Comparison of ENCODE assay signal across 16 mouse cellular contexts in the genomic region with DNA sequence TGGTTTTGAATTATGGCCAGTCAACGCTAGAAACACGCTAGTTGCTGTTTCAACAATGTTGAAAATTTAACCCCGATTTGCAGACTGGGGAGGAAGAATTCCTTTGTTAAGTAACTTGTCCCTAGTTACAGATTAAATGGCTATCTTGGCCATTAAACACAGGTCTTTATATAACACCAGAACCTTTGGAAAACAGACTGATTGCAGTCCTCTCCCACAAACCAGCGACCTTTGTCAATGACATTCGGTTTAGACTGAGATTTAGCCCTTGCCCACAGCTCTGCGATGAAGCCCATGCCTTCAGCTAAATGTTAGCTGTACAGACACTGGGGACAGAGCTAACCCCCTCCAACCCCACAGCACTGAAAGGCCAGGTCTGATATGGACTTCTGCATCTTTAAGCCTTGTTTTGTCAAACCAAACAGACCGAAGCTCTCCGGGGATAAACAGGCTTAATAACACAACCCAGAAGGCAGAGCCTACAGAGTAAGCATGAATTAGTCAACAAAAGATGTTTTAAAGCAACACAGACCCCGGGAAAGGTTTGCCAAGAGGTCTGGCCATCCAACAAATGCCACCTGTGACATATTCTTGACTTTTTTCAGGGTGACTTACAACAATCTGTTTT.
A peak's percentile ranks its signal among the peaks of the same experiment; 100 is the strongest.
DNase-seq lines count a peak whose midpoint lies in the region; ATAC-seq and TF ChIP-seq lines count a peak whose summit lies in the region.
"Had no signal": no experiment of that assay in that cellular context is flagged by ENCODE, and none has a peak within 500 bp of the region (broad histone marks: within the 10 kb centered on the region; RNA-seq: fewer than 3 reads in every experiment).

No protein-coding gene starts in this region.

- no peak overlapping the region for H3K9ac ChIP-seq in hindbrain, embryonic 12.5 days
- H3K9ac ChIP-seq in hindbrain, embryonic 16.5 days (ENCODE audit: low read depth, low read length), result no peak overlapping the region
- no peak overlapping the region for H3K9ac ChIP-seq in midbrain, embryonic 12.5 days (replicated peaks)
- H3K9ac ChIP-seq in midbrain, embryonic 16.5 days (ENCODE audit: low read depth, low read length), result no peak overlapping the region
- no peak overlapping the region for H3K9ac ChIP-seq in kidney, embryonic 16.5 days (replicated peaks; ENCODE audit: low read length)
- no peak overlapping the region for H3K9ac ChIP-seq in forebrain, embryonic 12.5 days
- H3K9ac ChIP-seq: heart, embryonic 13.5 days; liver, embryonic 14.5 days had no signal

- peaks cover 30% of the 10 kb centered on the region for H3K36me3 ChIP-seq in hindbrain, embryonic 12.5 days
- H3K36me3 ChIP-seq in hindbrain, embryonic 16.5 days (ENCODE audit: control insufficient read depth, insufficient read depth, low read length), result peaks cover 14% of the 10 kb centered on the region
- peaks cover 21% of the 10 kb centered on the region for H3K36me3 ChIP-seq in midbrain, embryonic 12.5 days
- peaks cover 15% of the 10 kb centered on the region for H3K36me3 ChIP-seq in midbrain, embryonic 16.5 days (ENCODE audit: control insufficient read depth, insufficient read depth, low read length)
- peaks cover 29% of the 10 kb centered on the region for H3K36me3 ChIP-seq in kidney, embryonic 16.5 days (ENCODE audit: insufficient read depth, low read length)
- H3K36me3 ChIP-seq in forebrain, embryonic 12.5 days (replicated peaks), result peaks cover 34% of the 10 kb centered on the region

- ATAC-seq in hindbrain, embryonic 12.5 days (ENCODE audit: low FRiP score), result no peak
- ATAC-seq in hindbrain, embryonic 16.5 days, result no peak
- no peak for ATAC-seq in midbrain, embryonic 12.5 days (ENCODE audit: low FRiP score, low read depth)
- ATAC-seq in midbrain, embryonic 16.5 days, result no peak
- ATAC-seq in kidney, embryonic 16.5 days (ENCODE audit: low FRiP score, low TSS enrichment), result peak; percentile 84
- no peak for ATAC-seq in forebrain, embryonic 12.5 days (ENCODE audit: low FRiP score)
- ATAC-seq: lung, postnatal 0 days had no signal

- no peaks in the 10 kb centered on the region for H3K9me3 ChIP-seq in hindbrain, embryonic 12.5 days (replicated peaks)
- H3K9me3 ChIP-seq in hindbrain, embryonic 16.5 days (ENCODE audit: control insufficient read depth, low read length), result peaks cover 3% of the 10 kb centered on the region; the same call in 1 of the 2 replicates
- H3K9me3 ChIP-seq in midbrain, embryonic 12.5 days, result peaks cover 4% of the 10 kb centered on the region; the same call in 1 of the 2 replicates
- no peaks in the 10 kb centered on the region for H3K9me3 ChIP-seq in midbrain, embryonic 16.5 days (replicated peaks; ENCODE audit: control insufficient read depth, low read length, poor library complexity, severe bottlenecking)
- H3K9me3 ChIP-seq in kidney, embryonic 16.5 days (ENCODE audit: low read length), result peaks cover 4% of the 10 kb centered on the region; the same call in 1 of the 2 replicates
- H3K9me3 ChIP-seq in forebrain, embryonic 12.5 days, result 0 out of 2 replicates have a peak, but pooled peaks cover 4% of the 10 kb centered on the region
- H3K9me3 ChIP-seq: heart, embryonic 13.5 days; megakaryocyte, embryonic 14.5 days had no signal

- H3K27me3 ChIP-seq in hindbrain, embryonic 12.5 days, result no peaks in the 10 kb centered on the region
- no peaks in the 10 kb centered on the region for H3K27me3 ChIP-seq in hindbrain, embryonic 16.5 days (replicated peaks; ENCODE audit: control insufficient read depth, insufficient read depth, low read length)
- H3K27me3 ChIP-seq in midbrain, embryonic 12.5 days, result no peaks in the 10 kb centered on the region
- H3K27me3 ChIP-seq in midbrain, embryonic 16.5 days (ENCODE audit: control insufficient read depth, insufficient read depth, low read depth, low read length), result no peaks in the 10 kb centered on the region
- no peaks in the 10 kb centered on the region for H3K27me3 ChIP-seq in kidney, embryonic 16.5 days (ENCODE audit: insufficient read depth, low read length)
- no peaks in the 10 kb centered on the region for H3K27me3 ChIP-seq in forebrain, embryonic 12.5 days
- H3K27me3 ChIP-seq: heart, embryonic 13.5 days; megakaryocyte, embryonic 14.5 days had no signal

- H3K4me3 ChIP-seq in hindbrain, embryonic 12.5 days, result no peak overlapping the region
- H3K4me3 ChIP-seq in hindbrain, embryonic 16.5 days (ENCODE audit: low read length), result no peak overlapping the region
- no peak overlapping the region for H3K4me3 ChIP-seq in midbrain, embryonic 12.5 days
- H3K4me3 ChIP-seq in midbrain, embryonic 16.5 days (ENCODE audit: low read depth, low read length), result no peak overlapping the region
- no peak overlapping the region for H3K4me3 ChIP-seq in kidney, embryonic 16.5 days (ENCODE audit: low read length)
- H3K4me3 ChIP-seq in olfactory bulb, adult 2 months (ENCODE audit: insufficient read depth, low read depth, low read length), result no peak overlapping the region
- no peak overlapping the region for H3K4me3 ChIP-seq in forebrain, embryonic 12.5 days (replicated peaks)
- H3K4me3 ChIP-seq: heart, embryonic 13.5 days; megakaryocyte, embryonic 14.5 days had no signal

- H3K4me1 ChIP-seq in hindbrain, embryonic 12.5 days, result peaks cover 3% of the 10 kb centered on the region; the same call in 1 of the 2 replicates
- H3K4me1 ChIP-seq in hindbrain, embryonic 16.5 days (ENCODE audit: control insufficient read depth, insufficient read depth, low read depth, low read length), result no peaks in the 10 kb centered on the region
- H3K4me1 ChIP-seq in midbrain, embryonic 12.5 days, result peaks cover 3% of the 10 kb centered on the region; the same call in 1 of the 2 replicates
- H3K4me1 ChIP-seq in midbrain, embryonic 16.5 days (ENCODE audit: control insufficient read depth, insufficient read depth, low read length), result peaks cover 3% of the 10 kb centered on the region; the same call in 1 of the 2 replicates
- peaks cover 5% of the 10 kb centered on the region; the same call in 1 of the 2 replicates for H3K4me1 ChIP-seq in kidney, embryonic 16.5 days (ENCODE audit: insufficient read depth, low read length)
- peaks cover 5% of the 10 kb centered on the region for H3K4me1 ChIP-seq in olfactory bulb, adult 2 months (ENCODE audit: control insufficient read depth, insufficient read depth, low read length)
- peaks cover 6% of the 10 kb centered on the region for H3K4me1 ChIP-seq in forebrain, embryonic 12.5 days
- H3K4me1 ChIP-seq: megakaryocyte, embryonic 14.5 days had no signal

- TF ChIP-seq CTCF in olfactory bulb, adult 2 months (IDR thresholded peaks at IDR 0.05; ENCODE audit: insufficient read depth, low read depth, low read length), result no peak

- TF ChIP-seq POLR2A in olfactory bulb, adult 2 months (IDR thresholded peaks at IDR 0.05; ENCODE audit: insufficient read depth, low read depth, low read length), result no peak

- H3K4me2 ChIP-seq in hindbrain, embryonic 12.5 days (replicated peaks), result no peak overlapping the region
- H3K4me2 ChIP-seq in hindbrain, embryonic 16.5 days (ENCODE audit: low read length), result no peak overlapping the region
- no peak overlapping the region for H3K4me2 ChIP-seq in midbrain, embryonic 12.5 days (replicated peaks)
- H3K4me2 ChIP-seq in midbrain, embryonic 16.5 days (ENCODE audit: low read length), result no peak overlapping the region
- H3K4me2 ChIP-seq in kidney, embryonic 16.5 days (replicated peaks; ENCODE audit: low read depth, low read length), result no peak overlapping the region
- no peak overlapping the region for H3K4me2 ChIP-seq in forebrain, embryonic 12.5 days
- H3K4me2 ChIP-seq: heart, embryonic 13.5 days had no signal

- no peak for DNase-seq in gastrocnemius, postnatal 10 days
- DNase-seq: adrenal gland, adult 8-10 months; cerebellum, postnatal 14 days; retina, postnatal 1 day; thymus, postnatal 4 days had no signal

- H3K27ac ChIP-seq in hindbrain, embryonic 12.5 days, result 0 out of 2 replicates have a peak overlapping the region, but pooled peaks have one; percentile 17
- H3K27ac ChIP-seq in hindbrain, embryonic 16.5 days (ENCODE audit: low read depth, low read length), result no peak overlapping the region
- H3K27ac ChIP-seq in midbrain, embryonic 12.5 days (replicated peaks), result peak overlapping the region; percentile 25; the same call in 1 of the 2 replicates
- H3K27ac ChIP-seq in midbrain, embryonic 16.5 days (ENCODE audit: low read length), result no peak overlapping the region
- peak overlapping the region; percentile 63 for H3K27ac ChIP-seq in kidney, embryonic 16.5 days (ENCODE audit: low read length)
- H3K27ac ChIP-seq in olfactory bulb, adult 2 months (ENCODE audit: insufficient read depth, low read depth, low read length), result peak overlapping the region; percentile 16; the same call in 1 of the 2 replicates
- H3K27ac ChIP-seq in forebrain, embryonic 12.5 days, result no peak overlapping the region
- H3K27ac ChIP-seq: heart, embryonic 13.5 days; liver, embryonic 14.5 days had no signal

- 89% methylated on average over 9 of the region's 9 CpGs for WGBS in hindbrain, embryonic 12.5 days
- WGBS in hindbrain, embryonic 16.5 days, result 88% methylated on average over 9 of the region's 9 CpGs
- WGBS in midbrain, embryonic 12.5 days, result 83% methylated on average over 9 of the region's 9 CpGs
- 82% methylated on average over 9 of the region's 9 CpGs for WGBS in midbrain, embryonic 16.5 days
- WGBS in kidney, embryonic 16.5 days, result 65% methylated on average over 9 of the region's 9 CpGs
- WGBS in olfactory bulb, adult 2 months, result 67% methylated on average over 9 of the region's 9 CpGs
- WGBS in forebrain, embryonic 12.5 days, result 92% methylated on average over 9 of the region's 9 CpGs

Comparison
In these comparisons a context has a peak if more than half of its experiments do, and no peak if none do; other contexts are left out.
1. H3K27ac ChIP-seq: peak in hindbrain, embryonic 12.5 days (single experiment), midbrain, embryonic 12.5 days (single experiment), kidney, embryonic 16.5 days (single experiment) and olfactory bulb, adult 2 months (single experiment); none in hindbrain, embryonic 16.5 days (single experiment), midbrain, embryonic 16.5 days (single experiment) and forebrain, embryonic 12.5 days (single experiment).